Mouse (Mus musculus) frontal cortex, postnatal 25 days (tissue): ENCODE measurements around the gene Itpr2.
A peak's percentile ranks its signal among the peaks of the same experiment; 100 is the strongest.

Experiments used
- DNase-seq, 2 experiments: peaks; one replicate each; pipeline ENCODE4 v3.0.0; 2022; ENCODE audit warnings: low spot score in 2 of 2

Gene Itpr2

DNA sequence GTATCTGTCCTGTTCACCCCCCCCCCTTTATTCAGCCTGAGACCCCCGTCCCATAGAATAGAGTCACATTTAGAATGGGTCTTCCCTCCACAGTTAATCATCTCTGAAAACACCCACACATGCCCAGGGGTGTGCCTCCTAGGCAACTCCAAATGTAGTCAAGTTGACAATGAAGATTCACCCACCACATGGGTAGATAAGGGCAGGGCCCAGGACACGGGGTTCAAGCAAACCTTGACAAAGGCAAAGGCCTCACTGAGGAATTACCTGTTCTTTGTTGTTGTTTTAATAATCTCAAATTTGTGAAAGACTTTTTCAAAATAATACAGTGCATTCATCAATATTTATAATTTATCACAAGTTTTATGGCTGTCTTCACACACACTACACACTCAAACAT, 2.4 kb upstream of the Itpr2 start:
- DNase-seq: no peak

DNA sequence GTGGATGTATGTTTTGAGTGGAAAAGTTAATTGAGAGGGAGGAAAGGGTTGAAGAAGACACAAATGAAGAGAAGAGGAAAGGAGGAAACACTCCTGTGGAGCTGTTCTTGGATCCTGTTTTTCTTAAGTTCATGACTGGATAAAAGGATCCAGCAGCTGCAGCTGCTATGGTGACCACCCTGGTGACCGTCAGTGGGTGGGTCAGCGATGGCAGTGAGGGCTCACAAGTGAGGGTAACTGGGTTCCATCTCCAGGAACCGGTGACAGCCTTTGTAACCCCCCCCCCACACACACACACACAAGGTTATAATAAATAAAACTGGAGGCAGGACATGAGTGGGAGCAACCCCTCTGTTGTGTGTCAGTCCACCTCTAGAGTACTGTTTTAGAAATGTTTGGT, 833 bp upstream of the Itpr2 start:
- no peak for DNase-seq

DNA sequence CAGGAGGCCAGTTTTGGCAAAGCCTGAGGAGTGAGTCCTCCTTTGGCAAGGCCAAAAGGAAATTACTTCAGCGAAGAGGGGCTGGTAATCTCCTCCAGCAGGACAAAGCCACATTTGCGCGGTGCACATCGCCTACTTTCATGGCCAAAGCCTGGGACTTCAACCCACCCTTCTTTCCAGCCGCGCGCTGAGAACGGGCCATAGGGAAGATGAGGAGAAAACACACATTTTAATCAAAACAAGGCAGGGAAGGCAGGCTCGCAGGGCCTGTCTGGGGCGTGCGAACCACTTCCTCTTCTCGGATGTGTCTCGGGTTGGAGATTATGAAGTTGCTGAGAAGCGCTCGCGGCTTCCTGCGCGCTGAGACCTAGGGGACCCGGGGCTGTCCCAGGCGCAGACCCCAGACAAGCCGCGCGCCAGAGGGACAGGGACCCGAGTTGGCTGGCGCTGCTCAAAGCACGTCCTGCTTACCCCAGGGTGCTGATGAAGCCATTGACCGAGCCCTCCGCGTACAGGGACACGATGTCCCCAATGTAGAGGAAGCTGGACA, 632 bp downstream of the Itpr2 start:
- DNase-seq: peak in 1 of 2 experiments; percentile 11

DNA sequence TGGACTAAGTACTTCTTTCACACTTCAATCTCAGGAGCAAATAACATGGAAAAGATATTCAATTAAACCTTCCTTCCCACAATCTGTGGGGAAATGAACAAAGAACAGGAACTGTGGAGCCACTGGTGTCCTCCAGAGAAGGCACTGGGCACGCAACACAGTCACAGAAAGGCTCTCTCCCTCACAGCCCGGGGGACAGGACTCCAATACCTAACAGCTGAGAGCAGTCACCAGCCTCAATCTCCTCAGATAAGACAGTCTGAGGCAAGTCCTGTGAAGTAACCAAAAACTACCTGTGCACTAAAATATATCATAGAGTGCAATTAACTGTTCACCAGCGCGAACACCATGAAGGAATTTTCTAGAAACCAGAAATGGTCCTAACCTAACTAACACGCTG, 1.3 kb downstream of the Itpr2 start:
- DNase-seq: no peak

DNA sequence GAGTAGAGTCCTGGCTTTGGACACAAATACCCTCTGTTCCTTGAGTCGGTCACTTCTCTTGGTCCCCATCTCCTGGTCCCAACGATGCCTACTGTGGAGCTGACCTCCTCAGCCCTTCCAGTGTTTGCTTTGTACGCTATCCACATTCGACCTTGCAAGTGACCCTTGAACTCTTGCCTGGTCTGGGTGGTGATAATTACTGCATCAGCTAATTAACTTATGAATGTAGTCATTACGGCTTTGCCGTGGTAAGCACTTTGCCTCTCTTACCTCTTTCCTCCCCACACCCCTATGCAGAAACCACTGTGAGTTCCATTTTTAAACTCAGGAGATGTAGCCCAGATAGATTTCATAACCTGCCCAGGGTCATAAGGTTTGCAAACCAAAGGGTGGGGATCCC, 1.8 kb downstream of the Itpr2 start:
- no peak for DNase-seq

DNA sequence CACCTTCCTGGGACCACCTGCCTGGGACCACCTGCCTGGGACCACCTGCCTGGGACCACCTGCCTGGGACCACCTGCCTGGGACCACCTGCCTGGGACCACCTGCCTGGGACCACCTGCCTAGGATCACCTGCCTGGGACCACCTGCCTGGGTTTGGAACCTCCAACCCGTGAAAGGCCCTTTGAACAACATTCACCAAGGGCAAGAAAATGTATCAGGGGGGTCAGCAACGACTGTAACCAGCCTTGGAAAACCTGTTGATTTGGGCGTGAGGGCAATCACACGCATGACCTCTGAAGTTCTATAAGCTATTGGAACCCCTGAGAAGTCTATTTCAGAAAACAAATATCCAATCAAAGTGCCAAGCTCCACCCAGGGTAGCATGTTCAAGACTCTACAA, 2.5 kb downstream of the Itpr2 start:
- no peak for DNase-seq

DNA sequence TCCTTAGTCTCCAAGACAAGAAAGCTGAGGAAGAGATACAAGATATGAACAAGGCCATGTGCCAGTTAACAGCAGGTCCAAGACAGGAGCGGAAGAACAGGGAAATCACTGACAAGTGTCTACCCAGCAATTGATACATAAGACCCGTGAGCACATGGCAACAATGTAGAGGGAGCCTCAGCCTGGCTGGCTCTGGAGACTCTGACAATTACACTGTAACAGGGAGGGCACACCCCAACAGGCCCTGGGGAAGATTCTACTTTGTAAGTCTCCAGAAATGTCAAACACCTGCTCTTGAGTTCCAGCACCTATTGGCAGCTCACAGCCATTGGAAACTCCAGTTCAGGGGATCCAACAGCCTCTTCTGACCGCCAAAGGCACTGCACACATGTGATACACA, 3.6 kb downstream of the Itpr2 start:
- no peak for DNase-seq

DNA sequence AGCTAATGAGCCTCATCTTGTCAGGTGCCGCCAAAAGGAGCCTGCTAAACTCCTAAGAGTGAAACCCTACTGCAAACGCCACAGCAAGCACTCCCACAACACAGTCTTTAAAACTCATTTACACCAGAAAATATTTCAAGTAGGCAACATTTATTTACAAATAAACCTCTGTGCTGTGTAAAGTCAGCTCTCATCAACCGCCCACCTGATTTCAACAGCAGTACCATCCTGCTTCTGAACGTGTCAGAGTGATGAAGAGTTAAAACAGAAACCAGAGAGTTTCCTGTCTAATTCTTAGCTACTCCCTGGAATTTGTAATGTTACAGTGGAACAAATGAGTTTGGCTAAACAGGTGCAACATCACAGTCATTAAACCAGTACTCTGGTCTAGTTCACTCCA, 4.2 kb downstream of the Itpr2 start:
- DNase-seq: no peak

DNA sequence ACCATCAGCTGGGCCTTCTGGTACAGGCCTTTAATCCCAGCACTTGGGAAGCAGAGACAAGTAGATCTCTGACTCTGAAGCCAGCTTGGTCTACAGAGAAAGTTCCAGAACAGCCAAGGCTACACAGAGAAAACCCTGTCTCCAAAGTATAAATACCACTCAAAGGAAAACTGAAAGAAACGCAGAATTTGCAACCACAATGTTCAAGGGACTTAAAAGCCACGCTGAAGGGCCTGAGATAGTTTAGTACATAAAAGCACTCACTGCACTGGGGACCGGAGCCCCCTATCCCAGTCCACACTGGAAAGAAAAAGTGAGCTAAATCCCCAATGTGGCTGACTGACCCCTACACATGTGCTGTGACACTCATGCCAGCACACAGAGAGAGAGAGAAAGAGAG, 4.6 kb downstream of the Itpr2 start:
- DNase-seq: no peak

DNA sequence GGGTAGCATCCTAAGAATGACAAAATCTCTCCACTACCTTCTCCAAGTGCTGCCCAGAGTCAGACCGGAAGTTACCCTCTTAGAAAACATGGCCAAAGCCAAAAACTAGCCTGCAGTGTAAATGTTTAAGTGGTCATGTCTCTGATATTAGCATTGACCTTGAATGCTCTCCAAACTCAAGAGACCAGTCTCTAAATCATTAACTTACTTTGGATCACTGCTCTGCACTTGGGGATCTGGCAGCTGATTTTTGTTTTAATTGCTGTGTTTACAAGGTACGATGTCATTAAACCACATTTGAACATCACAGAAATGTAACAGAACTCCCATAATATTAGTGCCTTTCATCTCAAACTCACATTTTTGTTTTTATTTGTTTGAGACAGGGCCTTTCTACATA, 10.3 kb downstream of the Itpr2 start:
- DNase-seq: no peak

DNA sequence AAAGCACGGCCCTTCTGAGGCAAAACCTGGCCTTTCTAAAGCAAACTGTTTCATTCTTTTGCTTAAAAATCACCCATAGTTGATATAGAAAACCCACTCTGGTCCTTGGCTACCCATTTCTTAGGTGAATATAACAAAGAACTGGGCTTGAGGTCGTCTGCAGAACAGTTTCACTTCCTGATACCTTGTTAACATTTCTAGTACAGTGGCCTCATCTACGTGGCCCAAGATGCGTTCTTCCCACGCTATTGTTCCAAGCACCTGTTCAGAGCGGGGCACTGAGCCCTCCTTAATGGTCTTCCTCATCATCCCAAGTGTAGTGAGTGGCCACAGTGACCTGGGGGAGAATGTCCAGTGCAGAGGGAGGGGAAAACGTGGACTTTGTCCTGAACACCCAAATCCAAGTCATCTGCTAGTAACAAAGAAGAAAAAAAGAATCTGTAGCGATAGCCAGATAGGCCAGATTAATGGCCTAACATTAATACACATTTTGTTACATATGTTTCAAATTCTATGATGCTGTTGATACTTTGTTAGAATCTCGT, 11.5 kb downstream of the Itpr2 start:
- no peak for DNase-seq

DNA sequence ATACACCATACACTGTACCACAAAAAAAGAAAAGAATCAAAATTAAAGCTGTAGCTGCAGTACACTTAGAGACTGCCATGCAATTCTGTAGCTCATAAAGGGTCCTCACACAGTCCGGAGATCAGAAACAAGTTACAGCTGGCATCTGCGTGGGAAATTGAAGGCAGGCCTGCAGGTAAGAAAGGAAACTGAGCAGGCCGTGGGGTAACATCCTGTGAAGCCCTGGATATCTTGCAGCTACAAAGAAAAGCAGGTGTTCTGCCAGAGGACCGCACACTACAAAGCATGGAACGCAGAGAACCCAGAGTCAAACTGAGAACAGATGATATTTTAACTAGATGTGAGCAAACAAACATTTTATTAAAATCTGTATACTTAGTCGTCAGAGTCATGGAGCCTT, 12.2 kb downstream of the Itpr2 start:
- DNase-seq: no peak

DNA sequence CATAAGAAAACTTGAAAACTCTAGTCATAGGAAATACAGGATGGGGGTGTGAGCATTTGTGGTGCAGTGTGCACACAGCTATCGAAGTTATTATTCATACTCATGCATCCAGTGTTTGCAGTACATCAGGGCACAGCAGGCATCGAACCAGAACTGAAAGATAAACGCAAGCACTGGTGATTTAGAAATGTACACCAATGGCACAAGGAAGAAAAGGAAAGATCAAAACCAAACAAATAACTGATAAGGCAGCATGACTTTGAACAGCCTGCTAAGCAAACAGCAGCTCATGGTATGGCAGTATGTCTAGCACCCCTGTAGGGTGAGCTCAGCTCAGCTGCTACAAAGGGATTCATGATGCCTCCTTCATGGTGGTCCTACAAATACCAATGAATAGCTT, 13.3 kb downstream of the Itpr2 start:
- no peak for DNase-seq

DNA sequence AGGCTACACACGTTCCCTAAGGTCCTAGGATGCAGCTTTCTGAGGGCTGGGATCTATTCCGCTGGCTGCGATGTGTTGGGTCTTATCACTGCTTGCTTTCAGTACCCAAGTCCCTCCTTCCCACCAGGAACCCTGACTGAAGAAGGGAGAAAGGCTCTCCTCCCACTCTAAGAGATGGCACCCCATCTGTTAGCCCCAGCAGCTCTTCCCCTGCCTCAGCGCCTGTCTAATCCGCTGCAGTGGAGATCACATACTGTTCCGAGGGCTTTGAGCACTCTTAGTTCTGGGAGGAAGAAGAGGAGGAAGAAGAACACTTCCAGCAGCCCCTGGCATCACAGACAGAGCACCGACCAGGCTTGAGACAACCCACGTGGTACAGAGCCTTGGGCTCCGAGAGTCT, 14.9 kb downstream of the Itpr2 start:
- DNase-seq: no peak

DNA sequence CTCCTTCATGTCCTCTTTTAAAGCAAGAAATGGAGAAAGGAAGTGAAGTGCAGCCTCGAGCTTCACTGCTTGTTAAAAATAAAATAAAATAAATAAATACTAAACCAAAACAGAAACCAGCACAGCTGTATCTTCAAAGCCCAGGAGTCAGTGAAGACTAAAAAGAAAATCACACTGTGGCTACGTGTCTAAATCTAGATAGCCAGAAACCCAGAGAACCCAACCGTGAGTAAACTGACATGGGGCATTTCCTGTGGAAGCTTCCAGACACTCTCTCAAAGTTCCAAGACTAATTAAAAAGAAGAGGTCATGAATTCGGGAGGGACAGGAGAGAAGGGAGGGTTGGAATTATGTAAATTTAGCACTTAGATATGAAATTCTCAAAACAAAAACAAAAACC, 15.9 kb downstream of the Itpr2 start:
- no peak for DNase-seq

DNA sequence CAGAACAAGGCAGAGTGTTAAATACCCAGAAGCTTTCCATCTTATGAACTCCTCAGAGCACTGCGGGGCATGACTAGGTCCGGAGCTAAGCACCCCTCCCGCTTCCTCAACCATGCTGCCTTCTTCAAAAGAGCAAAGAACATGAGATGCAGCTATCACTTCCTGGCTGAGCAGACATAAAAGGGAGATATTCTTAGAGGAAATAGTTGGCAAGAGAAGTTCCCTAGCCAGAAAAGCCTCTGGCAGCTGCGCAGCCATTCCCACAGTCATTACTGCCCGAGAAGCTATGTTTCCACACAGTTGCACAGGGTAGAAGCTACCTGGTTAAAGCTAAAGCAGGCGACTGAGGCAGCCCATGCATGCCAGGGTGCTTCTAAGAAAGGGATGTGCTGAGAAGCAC, 20.6 kb downstream of the Itpr2 start:
- no peak for DNase-seq

DNA sequence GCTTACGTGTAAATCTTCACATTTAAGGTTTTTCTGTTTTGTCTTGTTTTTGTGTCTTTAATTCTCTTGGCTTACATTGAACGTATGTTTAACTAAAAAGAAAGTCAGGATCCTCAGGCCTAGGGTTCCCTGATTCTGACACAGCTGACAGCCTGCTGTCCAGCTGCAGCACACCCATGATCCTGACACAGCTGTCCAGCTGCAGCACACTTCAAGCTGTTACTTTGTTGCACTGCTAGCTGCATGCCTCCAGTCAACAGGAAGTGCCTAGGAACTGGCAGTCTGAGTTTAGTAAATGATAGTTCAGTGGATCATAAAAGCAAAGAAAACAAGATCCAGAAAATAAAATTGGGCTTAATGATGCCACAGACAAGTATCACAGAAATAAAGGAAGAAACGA, 21.1 kb downstream of the Itpr2 start:
- no peak for DNase-seq

DNA sequence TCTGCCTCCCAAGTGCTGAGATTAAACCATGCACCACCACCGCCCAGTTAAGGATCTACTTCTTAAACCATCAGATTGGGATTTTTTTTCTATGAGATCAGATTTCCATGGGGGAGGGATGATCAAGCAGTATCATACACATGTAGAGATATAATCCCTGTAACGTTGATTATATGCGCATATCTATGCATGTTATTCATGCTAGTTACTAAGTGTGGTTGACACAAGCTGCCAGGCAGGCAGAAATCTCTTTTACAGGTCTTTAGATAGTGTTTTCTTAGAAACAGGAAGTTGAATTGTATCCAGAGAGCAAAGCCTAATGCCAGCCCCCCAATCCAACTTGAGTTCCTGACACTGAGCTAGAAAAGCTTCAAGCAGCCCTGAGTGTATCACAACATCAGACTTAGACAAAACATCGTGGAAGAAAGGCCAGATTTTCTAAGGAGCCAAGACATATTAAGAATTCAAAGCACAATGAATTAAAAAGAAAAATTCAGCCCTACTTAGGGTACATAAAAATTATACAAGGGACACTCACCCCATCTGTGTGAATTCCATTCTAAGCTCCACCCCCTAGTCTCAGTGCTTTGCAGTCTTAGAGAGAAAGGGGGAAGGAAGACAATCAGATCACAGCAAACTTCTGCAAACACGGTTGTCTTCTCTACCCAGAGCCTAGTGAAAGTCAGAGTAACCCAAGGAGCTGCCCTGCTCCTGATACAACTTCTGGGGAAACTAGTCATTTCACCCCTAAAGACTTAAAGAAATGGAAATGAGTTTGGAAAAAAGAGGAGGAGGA, 22.9 kb downstream of the Itpr2 start:
- DNase-seq: no peak

DNA sequence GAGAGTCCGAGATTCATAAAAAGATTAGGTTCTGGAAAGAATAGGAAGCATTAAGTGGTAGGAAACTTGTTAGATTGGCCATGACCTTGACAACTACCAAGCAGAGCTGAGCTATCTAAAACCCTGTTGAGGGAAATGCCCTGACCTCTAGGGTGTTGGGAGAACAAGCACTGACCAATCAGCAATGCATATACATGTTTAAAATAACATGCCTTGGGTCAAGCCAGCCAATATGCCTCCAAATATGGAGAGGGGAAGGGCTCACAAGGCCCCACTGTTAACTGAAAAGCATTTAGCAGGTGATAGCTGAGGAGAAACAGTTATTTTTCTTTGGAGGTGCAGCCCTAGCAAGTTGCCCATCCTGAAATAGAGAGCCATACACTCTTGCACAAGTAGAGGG, 25.2 kb downstream of the Itpr2 start:
- no peak for DNase-seq

DNA sequence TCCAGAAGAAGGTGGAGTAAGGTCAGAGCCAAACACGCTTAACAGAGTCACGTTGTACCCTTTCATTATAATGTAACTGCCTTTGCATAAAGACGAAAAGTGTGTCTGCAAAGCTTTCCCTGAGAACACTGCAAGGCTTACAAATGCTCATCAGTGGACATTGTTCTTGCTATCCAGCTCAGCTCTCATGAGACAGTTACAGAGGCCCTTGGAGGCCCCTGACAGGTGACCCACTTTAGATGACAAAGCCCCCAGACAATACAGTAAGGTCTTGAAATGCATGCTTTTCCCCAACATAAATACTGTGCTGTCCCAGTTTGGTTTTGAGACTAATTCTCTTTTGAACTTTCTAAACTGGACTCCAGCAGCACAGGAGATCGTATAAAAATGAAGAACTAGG, 27.9 kb downstream of the Itpr2 start:
- DNase-seq: no peak

DNA sequence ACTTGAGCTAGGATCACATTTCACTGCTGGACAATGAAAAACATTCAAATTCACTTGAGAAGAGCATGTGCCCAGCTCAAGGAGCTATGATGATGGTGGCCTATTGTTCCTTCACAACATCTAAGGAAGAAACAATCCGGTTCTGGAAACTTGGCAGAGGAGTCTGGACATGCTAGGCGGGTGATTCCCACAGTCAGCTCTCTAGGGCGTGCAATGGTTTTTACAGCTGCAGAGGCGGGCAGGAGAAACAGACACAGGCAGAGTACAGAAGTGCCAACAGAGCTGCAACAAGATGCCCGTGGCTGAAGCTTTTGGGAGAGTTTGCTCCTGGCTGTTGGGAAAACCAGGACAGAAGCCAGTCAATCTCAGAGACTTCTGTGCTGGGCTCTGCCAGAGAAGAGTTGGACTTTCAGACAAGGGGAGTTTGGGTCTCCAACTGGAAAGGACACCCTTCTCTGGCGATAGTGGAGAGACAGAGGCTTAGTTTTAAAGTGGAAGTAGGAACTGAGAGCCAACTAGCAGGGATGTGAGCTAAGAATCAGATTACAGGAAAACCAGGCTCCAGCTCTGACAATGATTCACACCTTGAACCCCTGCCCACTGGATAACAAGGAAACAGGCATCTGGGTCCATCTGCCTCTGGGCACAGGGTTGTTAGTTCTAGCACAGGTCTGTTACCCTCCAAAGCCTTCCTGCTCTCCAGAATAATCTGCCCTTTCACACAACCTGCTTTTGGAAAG, 28.6 kb downstream of the Itpr2 start:
- no peak for DNase-seq

DNA sequence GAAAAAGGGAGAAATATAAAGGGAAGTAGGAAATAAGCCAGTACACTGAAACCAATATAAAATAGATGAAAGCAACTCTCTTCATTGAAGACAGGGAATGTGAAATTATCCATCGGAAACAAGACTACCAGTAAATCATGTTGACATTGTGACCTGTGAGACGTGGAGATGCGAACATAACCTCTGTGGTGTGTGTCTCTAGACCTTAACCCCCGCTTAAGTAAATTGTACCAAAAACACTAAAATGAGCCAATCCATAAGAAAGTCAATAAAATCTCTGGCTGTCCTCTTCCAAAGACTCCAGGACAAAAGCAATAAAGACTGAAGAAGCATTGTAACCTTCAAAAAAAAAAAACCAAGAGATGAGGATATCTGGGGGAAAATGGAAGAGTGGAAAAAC, 31.6 kb downstream of the Itpr2 start:
- no peak for DNase-seq

DNA sequence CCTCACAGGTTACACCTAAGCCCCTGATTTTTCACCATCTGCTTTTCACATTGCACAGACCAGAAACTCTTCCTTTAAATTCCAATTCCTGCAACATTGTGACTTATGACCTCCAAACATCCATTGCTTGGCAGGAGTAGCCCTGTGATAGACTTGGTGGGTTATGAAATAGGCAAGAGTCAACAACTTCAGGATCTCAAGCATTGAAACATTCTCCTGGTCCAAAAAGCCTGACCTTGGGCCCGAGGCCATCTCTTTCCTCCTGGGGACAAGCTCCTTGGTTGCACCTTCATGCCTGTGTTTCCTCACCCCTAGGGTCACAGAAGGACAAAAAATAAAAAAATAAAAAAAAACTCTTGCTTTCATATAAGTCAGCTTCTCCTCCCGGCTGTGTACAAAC, 32.1 kb downstream of the Itpr2 start:
- DNase-seq: no peak
